Mouse (Mus musculus) kidney, postnatal 4 days (tissue): ENCODE results near the gene Ptgr1.

Source experiments
- DNase-seq, 2 experiments: peaks; one replicate each; pipeline ENCODE4 v3.0.0; 2021; ENCODE audit warnings: mixed read lengths in 2 of 2

The Ptgr1 gene

DNA sequence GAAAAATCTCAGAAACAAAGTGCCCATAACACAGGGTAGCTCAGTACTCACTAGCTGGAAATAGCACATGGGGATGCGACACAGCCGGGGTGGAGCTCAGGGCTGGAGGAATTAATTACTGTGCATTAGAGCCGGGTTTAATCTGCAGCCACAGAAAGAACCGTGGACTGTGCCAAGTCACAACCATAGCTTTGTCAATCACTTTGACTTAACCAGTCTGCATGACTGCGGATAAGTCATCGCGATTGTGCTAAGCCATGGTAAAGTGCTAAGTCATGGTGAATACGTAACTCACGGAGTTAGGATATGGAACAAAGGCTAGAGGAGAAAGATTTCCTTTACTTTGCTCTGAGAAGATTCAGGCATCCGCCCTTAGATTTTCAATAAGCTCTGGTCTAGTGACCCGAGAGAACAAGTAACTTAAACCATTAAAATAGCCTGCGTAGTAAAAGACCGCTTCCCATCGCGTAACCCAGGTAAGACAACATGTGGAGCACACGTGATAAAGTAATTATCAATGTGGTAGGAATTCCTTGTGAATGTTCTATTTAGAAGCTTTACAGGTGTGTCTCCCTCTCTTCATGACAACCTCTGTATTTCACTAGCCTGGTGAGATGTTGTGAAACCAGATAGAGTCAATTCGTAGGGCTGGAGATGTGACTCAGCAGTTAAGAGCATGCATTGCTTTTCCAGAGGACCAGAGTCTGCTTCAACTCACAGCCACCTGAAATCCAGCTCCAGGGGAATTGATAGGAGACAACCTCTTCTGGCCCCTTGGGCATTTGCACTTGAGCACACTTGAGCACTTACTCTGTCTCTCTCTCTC lies 3.9 kb upstream of the Ptgr1 start:
- DNase-seq = no peak

DNA sequence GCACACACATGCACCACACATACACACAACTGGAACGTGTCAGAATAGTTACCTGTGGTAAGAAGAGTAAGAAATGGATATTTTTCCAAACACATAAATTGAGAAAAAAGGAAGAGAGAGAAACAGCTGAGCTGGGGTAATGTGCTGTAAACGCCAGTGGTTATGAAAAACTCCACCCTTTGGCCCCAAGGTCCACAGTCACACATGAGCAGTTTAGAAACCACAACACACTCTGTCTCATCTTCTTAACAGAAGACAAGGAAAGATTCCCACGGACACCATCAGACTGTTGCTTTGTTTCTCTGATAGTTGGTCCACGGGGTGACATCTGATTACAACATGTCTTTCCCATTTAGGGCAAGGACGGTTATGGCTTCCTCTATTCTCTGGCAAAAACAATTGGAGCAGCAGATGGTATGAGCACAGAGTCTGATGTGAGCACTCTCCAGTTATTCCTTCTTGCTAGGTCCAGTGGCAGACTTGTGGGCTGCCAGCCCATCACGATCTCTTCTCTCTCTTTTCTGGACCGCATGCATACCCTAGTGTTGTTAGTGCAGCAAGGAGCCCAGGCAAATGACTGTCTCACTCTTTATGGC lies 2.5 kb upstream of the Ptgr1 start:
- DNase-seq = no peak

DNA sequence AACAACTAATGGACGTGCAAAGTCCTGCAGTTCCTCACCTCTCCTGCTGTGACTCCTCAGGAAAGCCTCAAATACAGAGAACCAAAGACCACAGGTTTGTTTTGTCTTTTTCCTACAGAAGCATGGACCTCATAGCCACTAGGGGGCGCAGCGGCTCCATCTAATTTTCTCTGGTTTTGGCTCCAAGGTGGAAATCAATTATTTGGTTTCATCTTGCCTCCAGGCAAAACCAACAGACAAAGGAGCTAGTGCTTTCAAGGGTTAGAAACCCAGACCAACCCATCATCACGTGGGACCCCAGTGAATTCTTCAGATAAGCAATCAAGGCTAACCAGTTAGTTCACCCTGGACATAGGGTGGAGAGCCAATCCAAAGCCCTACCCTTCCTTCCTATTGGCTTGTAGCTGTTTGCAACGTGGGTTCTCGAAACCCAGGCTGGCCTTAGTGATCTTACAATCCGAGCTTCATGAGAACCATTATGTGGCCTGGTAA lies 1.7 kb downstream of the Ptgr1 start:
- peak; percentile 89 to 90 for DNase-seq

DNA sequence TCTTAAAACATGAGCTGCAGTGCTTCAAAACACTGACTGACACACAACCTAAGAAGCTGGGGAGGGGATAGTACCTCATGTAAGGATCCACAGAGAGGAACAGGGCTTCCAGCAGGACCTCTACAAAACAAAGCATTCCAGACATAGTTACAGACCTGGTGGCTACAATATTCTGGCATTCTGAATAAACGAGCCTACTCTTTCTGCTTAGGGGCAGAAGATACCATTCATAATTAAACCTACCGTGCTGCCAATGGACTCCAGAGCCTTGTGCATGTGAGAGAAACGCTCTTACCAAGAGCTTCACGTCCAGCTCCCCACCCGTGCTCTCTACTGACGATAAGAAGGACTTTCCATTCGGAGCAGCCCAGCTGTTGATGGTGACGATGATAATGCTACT lies 4.1 kb downstream of the Ptgr1 start:
- no peak for DNase-seq

DNA sequence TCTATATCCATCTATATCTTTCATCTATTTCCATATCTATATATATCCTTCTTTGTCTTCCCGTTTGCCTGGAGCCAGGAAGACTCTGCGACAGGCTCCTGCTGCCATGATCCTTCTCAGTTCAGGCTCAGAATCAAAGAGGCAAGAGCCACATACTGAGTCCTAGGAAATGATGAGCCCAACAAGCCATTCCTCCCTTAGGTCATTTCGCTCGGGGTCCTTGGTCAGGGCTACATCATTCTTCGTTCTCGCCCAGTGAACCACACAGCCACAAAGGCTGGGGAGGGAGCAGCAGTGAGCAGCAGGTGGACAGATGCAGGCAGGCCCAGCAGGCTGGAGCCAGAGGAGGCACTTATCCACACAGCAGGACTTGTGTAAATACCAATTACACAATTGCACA lies 5.5 kb downstream of the Ptgr1 start:
- DNase-seq = no peak

DNA sequence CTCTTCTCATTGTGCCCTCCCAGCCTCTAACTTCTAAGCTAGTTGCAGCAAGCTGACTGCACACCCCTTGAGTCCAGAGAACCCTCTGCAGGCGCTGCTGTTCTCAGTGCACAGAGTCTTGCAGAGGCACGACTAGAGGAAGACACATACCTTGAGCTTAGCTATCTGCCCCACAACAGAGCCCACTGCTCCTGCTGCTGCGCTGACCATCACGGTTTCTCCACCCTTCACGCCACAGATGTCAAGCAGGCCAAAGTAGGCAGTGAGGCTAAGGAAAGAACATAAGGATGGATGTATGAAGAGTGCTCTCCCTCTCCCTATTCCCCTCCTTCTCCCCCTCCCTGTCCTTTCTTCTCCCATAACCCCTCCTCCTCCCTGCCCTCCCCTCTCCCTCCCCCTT lies 11.2 kb downstream of the Ptgr1 start:
- DNase-seq = no peak

DNA sequence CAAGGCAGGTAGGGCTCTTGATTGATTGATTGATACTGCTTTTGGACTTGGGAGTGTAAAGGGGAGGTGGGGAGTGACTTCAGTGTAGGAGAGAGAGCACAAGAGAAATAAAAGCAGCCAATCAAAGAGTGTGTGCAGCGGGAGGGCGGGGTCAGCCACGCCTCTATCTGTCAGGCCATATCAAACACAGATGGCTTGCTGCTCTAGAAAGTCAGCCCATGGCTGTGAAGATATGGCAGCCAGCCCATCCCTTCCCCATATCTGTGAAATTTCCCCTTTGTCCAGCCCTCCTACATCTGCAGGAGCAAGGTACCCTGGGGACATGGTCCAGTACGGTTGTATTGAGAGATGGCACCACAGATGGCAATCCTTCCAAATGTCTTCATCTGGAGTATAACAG lies 16.2 kb downstream of the Ptgr1 start:
- no peak for DNase-seq

DNA sequence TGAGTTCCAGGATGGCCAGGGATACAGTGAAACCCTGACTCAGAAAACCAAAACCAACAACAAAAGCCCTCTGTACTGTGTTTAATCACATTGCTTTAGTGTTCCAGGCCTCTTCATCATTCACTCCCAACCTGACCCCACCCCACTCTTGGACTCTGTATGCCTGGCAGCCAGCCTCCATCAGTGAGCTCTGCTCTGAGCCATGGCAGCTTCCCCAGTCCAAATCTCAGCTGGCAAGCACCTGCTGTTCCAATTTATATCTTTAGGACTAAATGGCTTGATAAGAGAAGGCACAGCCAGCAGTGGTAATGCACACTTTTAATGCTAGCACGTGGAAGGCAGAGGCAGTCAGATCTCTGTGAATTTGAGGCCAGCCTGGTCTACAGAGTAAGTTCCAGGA lies 21.8 kb downstream of the Ptgr1 start:
- DNase-seq = no peak

DNA sequence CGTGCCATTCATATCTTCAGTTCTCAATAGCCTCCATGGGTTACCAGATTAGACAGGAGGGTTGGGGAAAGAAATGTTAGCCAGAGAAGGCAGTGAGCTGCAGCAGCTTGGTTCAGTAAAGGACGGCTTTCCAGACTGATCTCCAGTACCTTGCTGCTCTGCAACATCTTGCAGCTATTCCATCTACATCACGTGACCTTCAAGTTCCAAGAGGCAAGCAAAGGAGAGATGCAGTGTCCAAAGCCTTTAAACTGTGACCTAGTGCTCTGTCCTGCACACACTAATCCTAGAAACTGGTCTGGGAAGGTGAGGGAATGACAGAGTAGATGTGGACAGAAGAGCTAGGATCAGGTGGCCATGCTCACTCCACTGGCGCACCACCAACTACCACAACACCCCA lies 23.6 kb downstream of the Ptgr1 start:
- DNase-seq = no peak

DNA sequence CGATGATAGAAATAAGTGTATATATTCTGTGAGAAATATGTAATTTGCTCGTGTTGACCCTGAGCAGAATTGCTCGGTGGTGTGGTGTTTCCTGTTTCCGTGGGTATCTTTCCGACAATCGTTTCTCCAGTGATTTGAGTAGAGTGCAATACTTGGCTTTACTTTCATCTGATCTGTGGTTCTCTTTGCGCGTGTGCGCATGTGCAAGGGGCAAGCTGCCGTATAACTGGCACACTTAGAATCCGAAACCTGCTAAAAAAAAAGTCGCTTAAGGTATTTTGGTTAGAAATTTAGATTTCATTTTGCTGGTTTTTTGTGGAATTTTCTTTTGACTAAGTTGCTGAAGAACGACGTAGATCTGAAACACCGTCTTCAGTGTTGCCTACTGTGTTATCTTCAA lies 25.2 kb downstream of the Ptgr1 start:
- no peak for DNase-seq

DNA sequence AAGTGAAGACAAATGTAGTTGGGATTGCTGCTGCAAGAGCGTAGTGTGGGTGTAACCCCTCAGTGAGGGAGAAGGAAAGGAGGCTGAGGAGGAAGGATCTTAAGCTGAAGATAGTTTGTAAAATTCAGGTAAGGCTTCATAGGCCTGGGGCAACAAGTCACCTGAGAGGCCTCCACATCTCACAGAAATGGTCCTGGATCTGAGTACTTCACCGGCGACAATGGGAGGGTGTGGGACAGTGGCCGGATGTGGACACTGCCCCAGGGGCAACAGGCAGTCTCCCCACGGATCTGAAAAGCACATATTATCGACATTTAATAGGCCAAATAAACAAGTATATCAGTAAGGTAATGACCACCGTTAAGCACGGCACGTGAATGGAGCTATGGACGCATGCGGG lies 34.3 kb downstream of the Ptgr1 start:
- DNase-seq = no peak

DNA sequence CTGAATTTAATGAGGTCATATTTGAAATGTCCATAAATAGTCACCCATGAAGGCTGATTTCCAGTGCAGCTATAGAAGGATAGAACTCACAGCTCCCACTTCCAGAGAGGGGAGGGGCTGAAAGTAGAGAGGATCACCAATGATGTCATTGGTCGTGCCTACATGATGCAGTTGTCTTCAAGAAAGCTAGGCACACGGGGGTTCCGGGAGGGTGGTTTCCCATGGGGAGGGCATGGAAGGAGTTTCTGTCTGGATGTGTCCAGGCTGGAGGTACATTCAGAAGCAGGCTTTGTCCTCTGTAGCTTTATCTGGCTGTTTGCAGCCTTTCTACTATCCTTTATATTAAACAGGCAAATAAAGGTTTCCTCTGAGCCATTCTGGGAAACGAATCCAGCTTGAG lies 38.5 kb downstream of the Ptgr1 start:
- DNase-seq = no peak

DNA sequence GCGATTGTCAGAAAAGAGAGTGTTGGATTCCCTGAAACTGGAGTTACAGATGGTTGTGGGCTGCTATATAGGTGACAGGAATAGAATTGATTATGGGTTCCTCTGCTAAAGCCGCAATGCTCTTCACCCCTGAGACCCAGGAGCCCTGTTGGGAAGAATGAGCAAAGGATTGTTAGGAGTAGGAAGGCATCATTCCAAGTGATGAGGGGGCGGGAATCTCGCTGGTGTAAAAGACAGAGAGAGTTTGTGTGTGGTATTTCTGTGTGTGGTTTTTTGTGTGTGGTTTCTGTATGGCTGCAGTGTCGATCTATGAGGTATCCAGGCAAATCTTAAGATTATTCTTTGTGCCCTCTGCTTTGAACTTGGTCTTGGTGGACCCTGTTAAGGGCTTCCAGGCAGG lies 42.2 kb downstream of the Ptgr1 start:
- no peak for DNase-seq

DNA sequence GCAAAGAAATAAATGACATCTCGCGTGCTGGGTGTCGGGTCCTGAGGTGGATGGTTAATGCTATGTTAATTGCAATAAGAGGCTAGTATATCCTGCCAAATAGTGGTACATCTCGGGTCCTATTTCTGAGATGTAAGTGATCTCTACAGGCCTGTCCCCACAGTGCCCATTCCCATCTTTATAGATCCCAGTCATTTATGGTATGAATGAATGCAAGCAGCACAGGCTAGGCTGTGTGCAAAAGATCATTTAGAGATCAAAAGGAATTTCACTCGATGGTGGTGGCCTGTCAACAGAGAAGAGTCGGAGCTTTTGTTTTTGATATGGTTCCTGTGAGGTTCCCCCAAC lies 42.7 kb downstream of the Ptgr1 start:
- no peak for DNase-seq

DNA sequence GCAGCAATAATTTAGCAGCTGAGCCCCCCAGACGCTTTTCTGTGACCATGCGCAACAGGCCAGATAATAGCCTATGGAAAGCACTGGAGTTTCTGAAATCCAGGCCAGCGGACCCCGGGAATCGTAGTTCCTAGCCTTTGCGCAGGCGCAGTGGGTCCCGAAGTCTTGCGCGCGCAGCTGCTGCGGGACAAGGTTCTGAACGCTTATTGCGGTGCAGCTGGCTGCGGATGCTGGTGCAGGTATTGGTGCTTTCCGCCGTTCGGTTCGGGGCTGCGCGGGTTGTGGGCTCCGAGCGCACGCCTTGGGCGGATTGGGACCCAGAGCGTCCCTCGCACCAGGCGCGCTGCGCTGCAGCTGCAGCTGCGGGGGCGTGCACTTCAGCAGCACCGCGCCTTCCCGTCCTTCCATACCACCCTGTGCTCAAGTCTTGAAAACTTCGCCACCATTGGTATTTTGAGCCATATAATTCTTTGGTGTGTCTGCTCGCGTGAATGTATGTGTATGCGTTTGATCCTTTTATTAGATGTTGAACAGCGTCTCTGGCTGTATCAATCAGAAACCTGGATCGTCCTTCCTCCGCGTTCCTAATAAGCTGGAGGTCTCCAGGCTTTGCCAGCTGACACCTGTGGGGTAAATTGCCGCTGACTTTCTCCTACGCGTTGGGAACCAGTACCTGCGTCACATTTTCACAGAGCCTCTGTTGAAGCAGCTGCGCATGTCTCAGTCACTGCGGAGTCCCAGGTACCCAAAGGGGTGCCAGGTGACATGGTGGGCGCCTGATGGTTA lies 43.3 kb downstream of the Ptgr1 start, which contains the start of gene Zkscan16:
Zkscan16 (plus strand) TSS at position 209 of the 786 bp plus-strand sequence.
- peak; percentile 93 to 94 for DNase-seq

DNA sequence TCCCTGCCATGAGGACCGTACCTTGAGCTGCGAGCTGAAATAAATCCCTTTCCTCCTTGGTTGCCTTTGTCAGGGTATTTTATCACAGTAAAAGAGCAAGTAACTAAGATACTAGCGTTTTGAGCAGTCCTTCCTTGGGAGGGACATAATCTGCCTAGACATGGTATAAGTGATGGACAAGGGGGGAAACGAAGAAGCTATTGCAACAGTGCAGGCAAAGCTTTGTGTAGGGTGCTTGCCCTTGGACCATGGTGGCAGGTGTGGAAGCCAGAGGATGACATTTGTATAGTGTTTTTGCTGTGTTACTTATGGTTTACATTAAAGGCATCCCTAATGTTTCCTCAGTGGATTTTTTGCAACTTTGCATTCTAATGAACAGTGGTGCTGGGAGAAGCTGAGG lies 44.0 kb downstream of the Ptgr1 start:
- DNase-seq = no peak

DNA sequence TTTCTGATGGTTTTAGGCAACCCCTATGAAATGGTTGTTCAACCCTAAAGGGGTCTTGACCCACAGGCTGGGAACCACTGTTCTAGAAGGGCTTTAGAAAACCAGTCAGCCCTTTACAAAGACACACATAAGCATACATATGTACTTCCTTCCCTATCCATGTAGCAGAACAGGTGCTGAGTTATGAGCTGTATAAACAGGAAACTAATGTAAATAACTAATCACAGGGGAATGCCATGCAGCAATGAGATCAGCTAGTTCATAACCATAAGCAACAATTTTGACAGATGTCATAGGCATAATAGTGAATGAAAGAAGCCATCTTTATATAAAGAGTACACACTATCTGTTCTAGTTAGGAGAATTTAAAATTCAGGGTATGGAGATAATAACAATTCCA lies 45.3 kb downstream of the Ptgr1 start:
- DNase-seq = no peak

DNA sequence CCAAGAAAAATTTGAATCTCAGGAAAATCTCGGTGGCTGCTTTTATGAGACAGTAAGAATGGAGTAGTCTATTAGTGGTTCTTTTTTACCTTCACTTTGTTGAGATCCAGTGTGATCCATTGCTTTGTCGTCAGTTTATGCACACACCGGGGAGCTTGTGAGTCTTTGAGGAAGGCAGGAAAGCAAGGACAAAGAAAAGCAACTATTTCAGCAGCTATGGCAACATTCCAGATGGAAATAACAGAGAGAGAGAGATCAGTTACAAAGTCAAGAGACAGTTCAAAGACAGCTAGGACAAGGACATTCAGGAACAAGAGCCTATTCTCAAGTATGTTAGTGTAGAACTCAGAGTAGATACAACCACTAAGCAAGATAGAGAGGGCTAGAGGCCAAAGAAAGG lies 51.1 kb downstream of the Ptgr1 start:
- DNase-seq = no peak

DNA sequence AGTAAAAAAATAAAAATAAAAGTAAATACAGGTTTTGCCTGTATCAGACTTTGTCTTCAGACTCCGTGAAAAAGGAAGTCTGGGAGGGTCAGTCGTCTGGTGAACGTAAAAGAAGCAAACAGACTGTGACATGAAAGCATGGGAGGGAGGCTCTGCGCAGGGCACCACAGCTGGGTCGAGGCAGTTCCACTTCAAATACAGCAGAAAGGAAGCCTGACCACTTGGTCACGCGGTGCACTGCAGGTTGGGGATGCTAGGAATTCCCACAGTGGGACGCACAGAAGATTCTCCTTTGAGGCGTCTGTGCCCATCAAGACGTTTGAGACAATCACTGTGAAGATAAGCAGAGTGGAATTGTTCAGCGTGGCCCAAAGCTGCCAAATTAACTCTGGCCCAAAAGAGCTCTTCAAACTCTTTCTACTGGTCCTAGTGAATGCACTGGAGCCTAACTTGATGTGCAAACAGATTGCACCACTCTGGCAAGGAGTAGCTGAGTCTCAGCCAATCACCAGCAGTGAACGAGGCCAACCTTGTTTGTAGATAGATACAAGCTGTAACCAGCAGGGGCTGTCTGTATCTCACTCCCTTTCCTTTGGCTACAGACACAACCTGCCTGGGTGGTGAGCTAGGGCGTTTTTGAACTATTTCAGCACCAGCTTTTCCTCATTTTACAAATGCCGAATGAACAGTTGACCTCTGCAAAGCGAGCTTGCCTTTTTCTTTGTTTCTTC lies 52.0 kb downstream of the Ptgr1 start:
- peak; percentile 39 to 59 for DNase-seq

DNA sequence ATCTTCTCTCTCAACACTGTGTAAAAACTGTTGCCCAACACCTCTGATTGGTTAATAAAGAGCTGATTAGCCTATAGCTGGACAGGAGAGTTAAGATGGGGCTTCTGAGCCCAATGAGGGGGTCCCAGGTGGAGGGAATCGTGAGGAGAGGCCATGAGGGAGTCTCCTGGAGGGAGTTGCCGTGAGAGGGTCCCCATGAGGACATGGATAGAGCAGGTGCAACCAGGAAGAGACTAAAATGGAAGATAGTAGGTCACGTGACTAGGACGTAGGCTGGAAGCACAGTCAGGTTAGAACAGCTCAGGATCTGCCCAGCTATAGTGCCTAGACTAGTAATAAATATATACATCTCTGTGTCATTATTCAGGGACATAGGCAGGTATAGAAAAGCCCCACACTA lies 52.6 kb downstream of the Ptgr1 start:
- no peak for DNase-seq

DNA sequence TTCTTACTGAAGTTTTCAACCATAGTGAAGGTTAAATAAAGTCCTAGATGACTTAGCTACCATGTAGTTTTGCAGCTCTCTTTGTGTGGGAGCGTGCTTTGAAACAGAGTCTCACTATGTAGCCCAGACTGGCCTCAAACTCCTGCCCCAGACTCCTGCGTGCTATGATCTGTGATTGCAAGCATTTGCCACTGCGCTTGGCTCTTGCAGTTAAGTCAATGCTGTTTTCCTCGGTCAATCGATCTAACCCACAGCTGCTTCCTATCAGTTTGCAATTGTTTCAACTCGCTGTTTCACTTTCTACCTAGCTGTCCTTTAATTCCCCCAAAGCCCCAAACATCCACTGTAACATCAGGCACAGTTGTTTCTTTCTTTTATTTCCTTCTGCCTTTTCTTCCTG lies 54.4 kb downstream of the Ptgr1 start:
- DNase-seq = no peak

DNA sequence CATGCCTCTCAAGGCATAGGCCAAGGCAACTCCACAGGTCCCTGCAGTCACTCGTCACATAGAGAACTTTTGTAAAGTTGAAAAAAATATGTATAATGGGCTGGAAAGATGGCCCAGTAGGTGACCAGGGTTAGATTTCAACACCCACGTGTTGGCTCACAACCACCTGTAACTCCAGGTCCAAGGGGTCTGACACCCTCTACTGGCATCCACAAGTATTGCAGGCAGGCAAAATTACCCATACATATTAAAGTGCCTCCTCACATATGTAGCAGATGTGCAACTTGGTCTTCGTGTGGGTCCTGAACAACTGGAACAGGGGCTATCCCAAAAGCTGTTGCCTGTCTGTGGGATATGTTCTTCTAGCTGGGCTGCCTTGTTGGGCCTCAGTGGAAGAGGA lies 59.3 kb downstream of the Ptgr1 start:
- DNase-seq = no peak

DNA sequence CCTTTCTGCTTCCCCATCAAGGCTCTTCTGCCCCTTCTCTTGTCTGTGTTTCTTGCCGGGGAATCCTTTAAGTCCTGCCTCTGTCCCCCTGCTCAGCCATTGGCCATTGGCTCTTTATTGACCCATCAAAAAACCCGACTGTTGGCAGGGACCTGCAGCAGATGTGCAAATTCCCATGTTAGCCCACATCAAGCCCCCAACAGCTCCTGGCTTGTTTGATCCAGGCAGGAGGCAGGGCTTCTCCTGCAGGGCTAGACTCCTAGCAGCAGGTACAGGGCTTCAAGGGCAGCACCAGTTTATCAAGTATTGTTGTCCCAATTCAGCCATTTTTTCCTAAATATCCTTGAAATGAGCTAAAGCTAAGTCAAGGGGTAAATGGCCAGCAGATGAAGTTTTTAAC lies 60.8 kb downstream of the Ptgr1 start:
- DNase-seq = no peak
